Mouse (Mus musculus) forebrain, embryonic 15.5 days (tissue): Measurements from ENCODE around the gene Dgkq. TPM values are rescaled to one million over a fixed set of nuclear protein-coding genes. Genes with fewer than 3 reads are reported as not detected.

Experiments used
- ATAC-seq: fragments of 200-750 bp; cut with Nextera tagmentation; replicated peaks from 2 replicates; pipeline ENCODE4 v1.8.0; 2017; ENCODE audit warnings: mild to moderate bottlenecking, moderate TSS enrichment, moderate library complexity
- H3K27ac ChIP-seq: fragments of 300-500 bp; sonication (generic); replicated peaks from 2 replicates; pipeline ENCODE4 v1.5.1; 2015; ENCODE audit warnings: mild to moderate bottlenecking, inconsistent platforms
- H3K27me3 ChIP-seq: fragments of 300-500 bp; sonication (generic); 2 replicates; pipeline ENCODE4 v1.6.1; 2015; ENCODE audit warnings: inconsistent platforms
- H3K36me3 ChIP-seq: fragments of 300-500 bp; sonication (generic); 2 replicates; pipeline ENCODE4 v1.6.1; 2015; ENCODE audit warnings: mild to moderate bottlenecking, inconsistent platforms
- H3K4me1 ChIP-seq: fragments of 300-500 bp; sonication (generic); 2 replicates; pipeline ENCODE4 v1.6.1; 2015; ENCODE audit warnings: inconsistent platforms
- H3K4me2 ChIP-seq: fragments of 300-500 bp; sonication (generic); replicated peaks from 2 replicates; pipeline ENCODE4 v1.6.1; 2015; ENCODE audit warnings: mild to moderate bottlenecking, inconsistent platforms
- H3K4me3 ChIP-seq: fragments of 300-500 bp; sonication (generic); 2 replicates; pipeline ENCODE4 v1.5.1; 2015; ENCODE audit warnings: mild to moderate bottlenecking, inconsistent platforms
- H3K9ac ChIP-seq: fragments of 300-500 bp; sonication (generic); replicated peaks from 2 replicates; pipeline ENCODE4 v1.6.1; 2015; ENCODE audit warnings: mild to moderate bottlenecking, inconsistent platforms
- H3K9me3 ChIP-seq: fragments of 300-500 bp; sonication (generic); 2 replicates; pipeline ENCODE4 v1.6.1; 2016; ENCODE audit warnings: inconsistent platforms
- WGBS: fragments of 180-500 bp; shearing (Covaris S2); methylation state at CpG from one replicate; pipeline ENCODE4 v1.1.7; 2015; ENCODE audit warnings: mixed read lengths; 5-methylcytosine and 5-hydroxymethylcytosine counted together
- polyA plus RNA-seq: library from polyadenylated mRNA; unstranded; fragments of >200 nt; fragmentation: Nextera tagmentation; extraction: Ambion mirVana; gene quantifications from 2 replicates; pipeline ENCODE4 v1.2.1, GENCODE M21; 2015

The Dgkq gene
- 23.6 and 24.4 TPM in 2 replicates for polyA plus RNA-seq

GRCm38 (mm10) chr5:108668977-108669936 lies at the start of gene Dgkq:
Gene Dgkq, minus strand, starts transcription at chr5:108669672.
- peak within 1 kb of the TSS; percentile 64 for H3K4me2 ChIP-seq
- H3K9me3 ChIP-seq: no peaks in the 10 kb centered on the region
- H3K4me1 ChIP-seq: peaks cover 19% of the 10 kb centered on the region
- peak; percentile 84 for ATAC-seq
- 6% methylated on average over 43 of the region's 43 CpGs for WGBS
- H3K9ac ChIP-seq: peak within 1 kb of the TSS; percentile 60
- peak within 1 kb of the TSS; percentile 86 for H3K27ac ChIP-seq
- H3K4me3 ChIP-seq: peak within 1 kb of the TSS; percentile 52
- peaks cover 5% of the 10 kb centered on the region; the same call in 1 of the 2 replicates for H3K27me3 ChIP-seq
- H3K36me3 ChIP-seq: peaks cover 11% of the 10 kb centered on the region; the same call in 1 of the 2 replicates

DNA sequence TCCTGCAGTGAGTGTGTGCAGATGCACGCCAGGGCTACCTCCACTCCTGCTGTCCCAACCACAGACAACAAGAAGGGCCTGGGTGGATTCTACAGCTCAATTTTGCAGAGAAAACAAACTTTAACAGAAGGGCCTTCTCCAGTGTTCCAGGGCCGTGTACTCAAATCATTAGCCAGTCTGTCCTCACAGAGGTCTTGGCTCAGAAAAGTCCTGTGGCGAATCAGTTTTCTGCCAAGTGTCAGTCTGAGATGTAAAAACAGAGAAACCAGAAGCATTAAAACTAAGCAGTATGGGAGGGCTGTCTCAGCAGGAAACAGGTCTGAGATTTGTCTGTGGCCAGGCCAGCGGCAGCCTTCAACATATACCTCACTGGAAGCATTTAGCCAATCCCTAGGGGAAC lies 48.6 kb upstream of the Dgkq start:
- ATAC-seq: no peak
- no peaks in the 10 kb centered on the region for H3K9me3 ChIP-seq
- H3K4me1 ChIP-seq: peaks cover 6% of the 10 kb centered on the region; the same call in 1 of the 2 replicates
- no peak overlapping the region for H3K4me2 ChIP-seq
- H3K9ac ChIP-seq: no peak overlapping the region
- no peak overlapping the region for H3K27ac ChIP-seq
- H3K4me3 ChIP-seq: no peak overlapping the region
- no peaks in the 10 kb centered on the region for H3K27me3 ChIP-seq
- no peaks in the 10 kb centered on the region for H3K36me3 ChIP-seq
- WGBS: 32% methylated on average over 4 of the region's 4 CpGs

GRCm38 (mm10) chr5:108715974-108716373 lies 46.5 kb upstream of the Dgkq start:
- 93% methylated on average over 1 of the region's 1 CpGs for WGBS

DNA sequence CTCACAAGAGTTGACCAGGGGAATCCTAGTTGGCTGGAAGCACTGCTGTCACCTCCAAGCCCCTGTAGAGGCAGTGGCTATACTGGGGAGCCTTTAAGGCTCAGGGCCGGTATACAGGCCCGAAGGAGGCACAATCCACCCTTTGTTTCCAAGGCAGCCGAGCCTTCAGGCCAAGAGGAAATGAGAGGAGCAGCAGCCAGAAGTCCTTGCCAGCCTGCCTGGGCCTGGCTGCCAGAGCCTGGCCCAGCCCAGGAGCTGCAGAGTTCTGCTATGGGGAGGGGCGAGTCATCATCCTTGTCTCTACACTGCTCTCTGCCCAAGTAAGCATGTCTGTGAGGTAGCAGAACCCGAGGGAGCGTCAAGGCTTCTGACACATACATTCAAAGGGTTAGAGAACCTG lies 44.7 kb upstream of the Dgkq start:
- ATAC-seq: peak; percentile 76
- Histone ChIP-seq H3K27ac (no peak overlapping the region), H3K36me3 (no peaks in the 10 kb centered on the region), H3K27me3 (no peaks in the 10 kb centered on the region), H3K9ac (no peak overlapping the region), H3K4me3 (no peak overlapping the region), H3K4me2 (no peak overlapping the region), H3K9me3 (no peaks in the 10 kb centered on the region), H3K4me1 (peaks cover 6% of the 10 kb centered on the region; the same call in 1 of the 2 replicates)
- WGBS: 49% methylated on average over 6 of the region's 6 CpGs

More at GRCm38 (mm10) chr5:108715974-108716373, 46.5 kb upstream of the Dgkq start:
- no peaks in the 10 kb centered on the region for H3K36me3 ChIP-seq
- peaks cover 6% of the 10 kb centered on the region; the same call in 1 of the 2 replicates for H3K4me1 ChIP-seq
- no peak overlapping the region for H3K4me2 ChIP-seq
- H3K9me3 ChIP-seq: no peaks in the 10 kb centered on the region
- no peak overlapping the region for H3K27ac ChIP-seq
- no peak overlapping the region for H3K9ac ChIP-seq
- no peaks in the 10 kb centered on the region for H3K27me3 ChIP-seq
- ATAC-seq: no peak
- no peak overlapping the region for H3K4me3 ChIP-seq

DNA sequence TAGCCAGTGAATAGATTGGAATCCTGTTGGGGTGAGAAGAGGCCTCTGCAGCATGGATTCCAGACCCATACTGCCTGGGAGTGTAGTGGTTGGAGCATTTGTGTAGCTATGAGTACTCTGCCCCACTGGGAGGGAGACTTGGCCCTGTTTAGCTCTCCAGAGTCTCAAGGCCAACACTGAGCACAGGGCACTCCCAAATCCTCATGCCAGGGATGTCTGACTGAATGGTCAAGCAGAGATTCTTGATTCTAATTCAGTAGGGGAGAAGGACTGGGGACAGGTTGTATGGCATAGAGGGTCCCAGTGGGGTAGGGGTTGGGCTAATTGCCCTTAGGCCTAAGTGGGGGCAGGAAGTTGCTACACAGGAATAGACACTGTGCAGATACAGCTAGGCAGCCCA lies 44.2 kb upstream of the Dgkq start:
- ATAC-seq: no peak
- no peak overlapping the region for H3K4me3 ChIP-seq
- no peaks in the 10 kb centered on the region for H3K36me3 ChIP-seq
- no peak overlapping the region for H3K9ac ChIP-seq
- no peak overlapping the region for H3K27ac ChIP-seq
- peaks cover 6% of the 10 kb centered on the region; the same call in 1 of the 2 replicates for H3K4me1 ChIP-seq
- no peaks in the 10 kb centered on the region for H3K9me3 ChIP-seq
- H3K4me2 ChIP-seq: no peak overlapping the region
- no peaks in the 10 kb centered on the region for H3K27me3 ChIP-seq

DNA sequence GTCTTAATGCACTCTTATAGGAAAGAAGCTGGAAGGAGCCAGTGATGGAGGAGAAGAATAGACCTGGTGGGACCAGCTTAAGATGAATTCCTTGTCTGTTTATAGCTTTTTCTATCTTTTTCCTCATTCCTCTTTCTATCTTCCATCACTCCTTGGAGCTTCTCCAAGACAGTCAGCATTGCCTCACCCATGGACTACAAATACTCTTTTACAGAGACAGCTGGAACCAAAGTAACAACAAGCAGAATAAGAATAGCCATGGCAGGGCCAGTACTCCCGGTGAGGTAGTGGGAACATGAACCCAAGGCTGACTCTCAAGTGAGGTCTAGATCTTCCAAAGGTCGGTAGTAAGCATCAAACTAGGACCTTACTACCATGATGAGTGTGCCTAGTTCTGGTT lies 43.6 kb upstream of the Dgkq start:
- Histone ChIP-seq H3K4me2 (no peak overlapping the region), H3K27ac (no peak overlapping the region), H3K4me3 (no peak overlapping the region), H3K36me3 (no peaks in the 10 kb centered on the region), H3K9me3 (no peaks in the 10 kb centered on the region), H3K4me1 (peaks cover 6% of the 10 kb centered on the region; the same call in 1 of the 2 replicates), H3K27me3 (no peaks in the 10 kb centered on the region), H3K9ac (no peak overlapping the region)
- 90% methylated on average over 2 of the region's 2 CpGs for WGBS
- no peak for ATAC-seq

- ATAC-seq: no peak
- H3K4me1 ChIP-seq: peaks cover 6% of the 10 kb centered on the region; the same call in 1 of the 2 replicates
- 80% methylated on average over 6 of the region's 6 CpGs for WGBS
- H3K27ac ChIP-seq: no peak overlapping the region
- no peak overlapping the region for H3K4me2 ChIP-seq
- H3K27me3 ChIP-seq: no peaks in the 10 kb centered on the region
- H3K9me3 ChIP-seq: no peaks in the 10 kb centered on the region
- H3K4me3 ChIP-seq: no peak overlapping the region
- no peak overlapping the region for H3K9ac ChIP-seq
- H3K36me3 ChIP-seq: no peaks in the 10 kb centered on the region
These were observed 42.5 kb upstream of the Dgkq start for GRCm38 (mm10) chr5:108711968-108712367.

DNA sequence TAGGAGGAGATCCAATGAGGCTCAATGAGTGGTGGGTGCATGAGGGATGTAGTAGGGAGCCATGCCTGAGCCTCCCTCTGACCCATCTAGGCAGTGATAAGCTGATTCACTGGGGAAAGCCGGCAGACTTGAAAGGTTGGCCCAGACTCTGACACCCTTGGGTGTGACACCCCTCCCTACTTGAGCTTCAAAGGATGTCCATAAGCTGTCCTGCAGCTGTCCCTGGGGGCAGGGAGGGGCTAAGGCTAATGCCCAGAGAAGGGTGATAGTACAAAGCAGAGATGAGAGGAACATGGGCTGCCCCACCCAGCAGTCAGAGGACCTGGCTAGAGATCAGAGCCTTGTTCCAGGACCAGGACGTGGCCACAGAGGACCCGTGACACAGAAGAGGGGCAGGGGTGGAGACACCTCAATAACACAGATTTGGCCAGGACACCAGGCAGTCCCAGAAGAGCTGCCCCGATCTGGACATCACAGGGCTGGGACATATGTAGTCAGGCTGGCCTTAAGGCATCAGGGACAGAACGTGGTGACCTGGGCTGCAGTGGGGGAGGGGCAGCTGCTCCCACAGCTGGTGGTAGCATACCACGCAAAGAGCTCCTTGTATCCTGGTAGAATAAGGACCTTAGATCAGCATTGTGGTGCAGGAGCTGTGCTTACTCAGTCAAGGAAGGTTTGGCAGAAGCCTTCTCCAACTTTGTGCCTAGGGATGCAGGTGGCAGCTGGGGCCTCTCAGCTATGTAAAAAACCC lies 39.7 kb upstream of the Dgkq start:
- no peaks in the 10 kb centered on the region for H3K27me3 ChIP-seq
- no peak overlapping the region for H3K9ac ChIP-seq
- no peak overlapping the region for H3K27ac ChIP-seq
- no peaks in the 10 kb centered on the region for H3K9me3 ChIP-seq
- H3K4me3 ChIP-seq: no peak overlapping the region
- no peak overlapping the region for H3K4me2 ChIP-seq
- ATAC-seq: no peak
- WGBS: 69% methylated on average over 6 of the region's 6 CpGs
- H3K36me3 ChIP-seq: no peaks in the 10 kb centered on the region
- peaks cover 3% of the 10 kb centered on the region; the same call in 1 of the 2 replicates for H3K4me1 ChIP-seq

- Histone ChIP-seq H3K27me3 (no peaks in the 10 kb centered on the region), H3K4me1 (no peaks in the 10 kb centered on the region), H3K27ac (no peak overlapping the region), H3K4me2 (no peak overlapping the region), H3K9me3 (no peaks in the 10 kb centered on the region), H3K9ac (no peak overlapping the region), H3K36me3 (no peaks in the 10 kb centered on the region), H3K4me3 (no peak overlapping the region)
- ATAC-seq: no peak
- 97% methylated on average over 1 of the region's 1 CpGs for WGBS
These were observed 38.9 kb upstream of the Dgkq start for GRCm38 (mm10) chr5:108708419-108708818.

- Histone ChIP-seq H3K27me3 (no peaks in the 10 kb centered on the region), H3K4me1 (no peaks in the 10 kb centered on the region), H3K9me3 (no peaks in the 10 kb centered on the region), H3K4me2 (no peak overlapping the region), H3K27ac (no peak overlapping the region), H3K36me3 (no peaks in the 10 kb centered on the region), H3K4me3 (no peak overlapping the region), H3K9ac (no peak overlapping the region)
- no peak for ATAC-seq
- WGBS: 86% methylated on average over 2 of the region's 2 CpGs
These were observed 38.3 kb upstream of the Dgkq start for GRCm38 (mm10) chr5:108707758-108708157.

DNA sequence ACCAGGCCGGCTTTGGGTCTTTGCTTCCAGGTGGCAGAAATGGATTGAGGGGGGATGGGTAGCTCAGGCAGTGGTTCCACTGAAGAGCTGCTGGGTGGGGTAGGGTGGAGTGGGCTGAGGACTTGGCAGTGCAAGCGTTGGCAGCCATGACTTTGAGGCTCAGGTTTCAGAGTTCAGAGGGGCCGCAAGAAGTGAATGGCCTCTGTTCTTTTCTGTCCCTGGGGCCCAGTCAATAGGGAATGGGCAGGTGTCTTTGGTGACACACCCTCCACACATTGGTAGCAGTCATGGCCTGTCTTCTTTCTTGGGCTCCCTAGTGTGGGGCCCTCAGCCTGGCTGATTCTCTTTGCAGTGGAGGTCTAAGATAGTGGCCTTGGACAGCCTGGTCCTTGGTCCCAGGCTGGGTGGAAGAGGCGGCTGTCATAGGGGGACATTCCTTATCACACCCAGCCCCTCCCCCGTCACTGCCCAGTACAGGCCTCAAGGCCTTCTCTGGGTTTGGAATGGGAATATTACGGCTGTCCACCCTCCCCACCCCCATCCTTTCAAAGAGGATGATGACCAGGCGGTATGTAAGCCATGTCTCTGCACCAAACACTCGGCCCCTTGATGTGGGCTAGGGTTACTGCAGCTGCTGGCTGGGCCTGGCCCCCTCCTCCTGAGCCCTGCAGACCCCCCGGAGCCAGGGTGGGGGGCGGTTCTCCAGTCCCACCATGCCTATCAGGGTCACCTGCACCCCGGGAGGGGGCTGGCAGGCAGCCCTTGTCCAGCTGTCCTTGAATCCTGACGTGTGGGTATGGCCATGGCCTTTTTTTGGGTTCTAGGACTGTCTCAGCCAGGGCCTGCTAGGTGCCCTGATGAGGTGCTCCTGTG lies 34.5 kb upstream of the Dgkq start:
- no peaks in the 10 kb centered on the region for H3K4me1 ChIP-seq
- H3K36me3 ChIP-seq: no peaks in the 10 kb centered on the region
- no peak overlapping the region for H3K9ac ChIP-seq
- H3K27ac ChIP-seq: no peak overlapping the region
- no peaks in the 10 kb centered on the region for H3K9me3 ChIP-seq
- ATAC-seq: no peak
- H3K4me3 ChIP-seq: no peak overlapping the region
- no peaks in the 10 kb centered on the region for H3K27me3 ChIP-seq
- 86% methylated on average over 12 of the region's 12 CpGs for WGBS
- no peak overlapping the region for H3K4me2 ChIP-seq
